Mouse (Mus musculus) intestine, embryonic 16.5 days (tissue): ENCODE data around the gene Hpn. TPM values are rescaled to one million over a fixed set of nuclear protein-coding genes. Genes with fewer than 3 reads are reported as not detected.
A peak's percentile ranks its signal among the peaks of the same experiment; 100 is the strongest.

ENCODE experiments used
- ATAC-seq: fragments of 200-750 bp; cut with Nextera tagmentation; 2 replicates; pipeline ENCODE4 v1.8.0; 2017; ENCODE audit warnings: moderate TSS enrichment, moderate library complexity
- H3K27ac ChIP-seq: fragments of 300-500 bp; sonication (generic); 2 replicates; pipeline ENCODE4 v1.5.1; 2014; ENCODE audit warnings: mild to moderate bottlenecking, low read length
- H3K27me3 ChIP-seq: fragments of 300-500 bp; sonication (generic); replicated peaks from 2 replicates; pipeline ENCODE4 v1.6.1; 2014; ENCODE audit warnings: low read length, control low read depth, mixed read lengths; ENCODE audit not compliant: control insufficient read depth, insufficient read depth
- H3K36me3 ChIP-seq: fragments of 300-500 bp; sonication (generic); 2 replicates; pipeline ENCODE4 v1.6.1; 2014; ENCODE audit warnings: low read length, control low read depth; ENCODE audit not compliant: control insufficient read depth, insufficient read depth
- H3K4me1 ChIP-seq: fragments of 300-500 bp; sonication (generic); 2 replicates; pipeline ENCODE4 v1.6.1; 2014; ENCODE audit warnings: low read length, control low read depth, mixed read lengths; ENCODE audit not compliant: control insufficient read depth, insufficient read depth
- H3K4me2 ChIP-seq: fragments of 300-500 bp; sonication (generic); 2 replicates; pipeline ENCODE4 v1.6.1; 2014; ENCODE audit warnings: low read depth, low read length, control low read depth
- H3K4me3 ChIP-seq: fragments of 300-500 bp; sonication (generic); 2 replicates; pipeline ENCODE4 v1.5.1; 2014; ENCODE audit warnings: mild to moderate bottlenecking, low read length
- H3K9ac ChIP-seq: fragments of 300-500 bp; sonication (generic); 2 replicates; pipeline ENCODE4 v1.6.1; 2014; ENCODE audit warnings: low read depth, low read length
- H3K9me3 ChIP-seq: fragments of 300-500 bp; sonication (generic); 2 replicates; pipeline ENCODE4 v1.6.1; 2016; ENCODE audit warnings: low read length, control low read depth; ENCODE audit not compliant: control insufficient read depth
- WGBS: fragments of 180-500 bp; shearing (Covaris S2); extraction: QIAGEN DNeasy Blood & Tissue Kit; methylation state at CpG from one replicate; pipeline ENCODE4 v1.1.7; 2014; 5-methylcytosine and 5-hydroxymethylcytosine counted together
- polyA plus RNA-seq: library from polyadenylated mRNA; unstranded; fragments of >200 nt; fragmentation: Nextera tagmentation; extraction: Ambion mirVana; gene quantifications from 2 replicates; pipeline ENCODE4 v1.2.1, GENCODE M21; 2015

Hpn gene
- polyA plus RNA-seq = 66.4 and 73.6 TPM in 2 replicates

DNA sequence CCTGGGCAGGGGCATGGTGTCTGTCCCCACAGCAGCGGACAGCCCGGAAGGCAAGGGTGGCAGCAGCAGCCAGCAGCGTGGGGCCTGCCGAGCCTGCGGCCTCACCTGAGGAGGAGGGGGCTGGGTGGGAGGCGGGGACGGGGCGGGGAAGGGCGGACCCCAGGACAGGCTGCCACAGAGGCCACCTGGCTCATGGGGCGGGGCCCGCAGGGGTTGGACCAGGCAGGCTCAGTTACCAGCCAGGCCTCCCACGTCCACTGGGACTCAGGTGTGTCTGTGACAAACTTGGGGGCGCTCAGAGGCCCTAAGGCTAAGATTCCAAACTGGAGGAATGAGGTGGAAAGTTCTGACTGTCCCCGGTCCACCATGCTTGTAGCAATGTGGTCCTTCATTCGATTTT, at the start of gene Hpn:
Hpn (minus strand) TSS at position 109 of the 400 bp plus-strand sequence.
- no peaks in the 10 kb centered on the region for H3K9me3 ChIP-seq
- 16% methylated on average over 15 of the region's 15 CpGs for WGBS
- H3K4me1 ChIP-seq = peaks cover 18% of the 10 kb centered on the region
- H3K4me2 ChIP-seq = peak within 1 kb of the TSS; percentile 56
- peak; percentile 94 for ATAC-seq
- peak within 1 kb of the TSS; percentile 74 for H3K27ac ChIP-seq
- no peaks in the 10 kb centered on the region for H3K27me3 ChIP-seq
- no peaks in the 10 kb centered on the region for H3K36me3 ChIP-seq
- peak within 1 kb of the TSS; percentile 51 for H3K4me3 ChIP-seq
- peak within 1 kb of the TSS; percentile 73 for H3K9ac ChIP-seq

DNA sequence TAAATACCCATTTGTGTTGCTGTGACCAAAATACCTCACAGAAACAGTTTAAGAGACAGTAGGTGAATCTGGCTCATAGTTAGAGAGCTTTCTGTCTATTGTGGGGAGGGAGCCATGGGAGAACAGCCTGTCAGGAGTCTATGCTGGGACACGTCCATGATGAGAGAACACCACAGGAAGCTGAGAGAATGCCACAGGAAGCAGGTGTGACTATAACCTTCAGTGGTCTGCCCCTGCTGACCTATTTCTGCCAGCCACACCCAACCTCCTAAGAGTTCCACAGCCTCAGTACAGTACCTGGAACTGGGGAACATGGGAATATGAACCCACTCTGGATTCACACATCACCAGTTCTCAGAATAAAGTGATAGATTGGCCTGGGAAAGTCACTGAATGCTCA, 49.7 kb upstream of the Hpn start:
- ATAC-seq = no peak

DNA sequence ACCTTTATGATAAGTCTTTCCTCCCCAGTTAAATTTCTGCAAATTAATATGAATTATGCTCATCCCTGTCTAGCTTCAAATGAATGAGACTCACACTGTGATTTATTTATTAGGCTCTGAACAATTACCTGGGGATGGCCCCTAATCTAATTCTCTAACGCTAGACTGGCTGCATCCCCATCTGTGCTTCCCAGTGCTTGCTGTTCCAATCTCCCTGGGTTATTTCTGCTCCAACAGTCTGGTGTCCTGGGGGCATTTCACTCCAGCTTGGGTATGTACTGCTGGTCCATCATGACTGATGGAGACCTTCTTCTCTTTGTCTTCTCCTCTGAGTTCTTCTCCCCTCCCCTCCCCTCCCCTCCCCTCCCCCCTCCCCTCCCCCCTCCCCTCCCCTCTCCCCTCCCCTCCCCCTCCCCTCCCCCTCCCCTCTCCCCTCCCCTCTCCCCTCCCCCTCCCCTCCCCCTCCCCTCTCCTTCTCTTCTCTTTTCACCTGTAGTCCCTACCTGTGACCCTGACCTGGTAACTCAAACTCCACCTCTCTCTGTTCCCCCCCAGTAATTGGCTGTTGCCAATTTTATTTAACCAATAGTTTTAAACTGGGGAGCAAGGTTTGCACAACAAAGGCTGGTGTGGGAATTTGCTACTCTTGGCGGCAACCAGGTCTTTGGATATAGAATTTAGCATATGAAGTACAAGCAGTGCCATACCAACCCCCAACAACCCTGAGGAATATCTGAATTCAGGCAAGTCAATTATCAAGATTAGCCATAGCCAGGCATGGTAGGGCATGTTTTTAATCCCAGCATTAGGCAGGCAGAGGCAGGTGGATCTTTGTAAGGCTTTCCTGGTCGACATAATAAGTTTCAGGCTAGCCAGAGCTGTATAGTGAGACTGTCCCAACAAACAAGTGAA, 48.8 kb upstream of the Hpn start:
- 62% methylated on average over 3 of the region's 3 CpGs for WGBS
- ATAC-seq = no peak
- Histone ChIP-seq H3K4me3 (no peak overlapping the region), H3K4me2 (no peak overlapping the region), H3K36me3 (no peaks in the 10 kb centered on the region), H3K27ac (no peak overlapping the region), H3K27me3 (no peaks in the 10 kb centered on the region), H3K9ac (no peak overlapping the region), H3K9me3 (no peaks in the 10 kb centered on the region), H3K4me1 (no peaks in the 10 kb centered on the region)

More for the DNA sequence above, 49.7 kb upstream of the Hpn start:
- no peak overlapping the region for H3K4me3 ChIP-seq
- no peaks in the 10 kb centered on the region for H3K27me3 ChIP-seq
- H3K9ac ChIP-seq = no peak overlapping the region
- H3K4me1 ChIP-seq = no peaks in the 10 kb centered on the region
- no peak overlapping the region for H3K27ac ChIP-seq
- no peak overlapping the region for H3K4me2 ChIP-seq
- no peaks in the 10 kb centered on the region for H3K36me3 ChIP-seq
- no peaks in the 10 kb centered on the region for H3K9me3 ChIP-seq
- WGBS = 59% methylated on average over 1 of the region's 1 CpGs

DNA sequence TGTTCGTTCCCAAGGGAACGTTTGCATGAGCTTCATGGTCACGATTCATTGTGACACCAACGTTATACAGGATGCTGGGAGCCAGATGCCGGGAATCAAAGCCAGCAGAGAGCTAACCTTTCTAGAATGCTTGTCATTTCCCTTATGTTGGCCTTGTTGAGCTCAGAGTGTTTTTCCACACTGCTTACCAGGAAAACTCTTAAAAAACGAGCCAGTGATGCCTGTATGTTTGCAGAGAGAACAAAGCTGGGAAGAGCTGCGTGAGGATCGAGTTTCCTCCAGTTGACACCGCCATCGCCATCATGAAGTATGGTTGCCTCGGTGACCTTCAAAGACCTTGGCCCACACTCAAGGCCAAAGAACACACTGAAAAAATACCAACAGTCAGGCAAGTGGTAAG, 47.2 kb upstream of the Hpn start:
- no peaks in the 10 kb centered on the region for H3K9me3 ChIP-seq
- H3K4me2 ChIP-seq = no peak overlapping the region
- no peak overlapping the region for H3K27ac ChIP-seq
- no peak overlapping the region for H3K4me3 ChIP-seq
- WGBS = 64% methylated on average over 11 of the region's 11 CpGs
- no peaks in the 10 kb centered on the region for H3K27me3 ChIP-seq
- H3K9ac ChIP-seq = no peak overlapping the region
- no peaks in the 10 kb centered on the region for H3K36me3 ChIP-seq
- H3K4me1 ChIP-seq = no peaks in the 10 kb centered on the region
- no peak for ATAC-seq

DNA sequence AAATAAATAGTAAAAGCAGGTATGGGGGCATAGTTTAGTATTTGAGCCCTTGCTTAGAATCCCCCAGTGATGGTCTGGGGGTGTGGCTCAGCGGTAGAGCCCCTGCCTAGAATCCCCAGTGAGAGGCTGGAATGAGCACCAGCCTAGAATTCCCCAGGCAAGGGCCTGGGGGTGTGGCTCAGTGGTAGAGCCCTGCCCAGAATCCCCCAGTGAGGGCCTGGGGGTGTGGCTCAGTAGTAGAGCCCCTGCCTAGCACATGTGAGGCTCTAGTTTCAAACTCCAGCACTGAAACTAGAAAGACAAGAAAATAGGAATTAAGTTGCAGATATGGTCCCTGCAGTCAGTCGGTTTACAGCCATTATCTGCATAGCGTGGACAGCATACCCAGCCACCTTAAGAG, 46.7 kb upstream of the Hpn start:
- H3K27ac ChIP-seq = no peak overlapping the region
- H3K4me3 ChIP-seq = no peak overlapping the region
- 51% methylated on average over 3 of the region's 3 CpGs for WGBS
- no peak overlapping the region for H3K4me2 ChIP-seq
- no peaks in the 10 kb centered on the region for H3K9me3 ChIP-seq
- no peaks in the 10 kb centered on the region for H3K27me3 ChIP-seq
- no peaks in the 10 kb centered on the region for H3K36me3 ChIP-seq
- H3K9ac ChIP-seq = no peak overlapping the region
- ATAC-seq = no peak
- H3K4me1 ChIP-seq = no peaks in the 10 kb centered on the region

DNA sequence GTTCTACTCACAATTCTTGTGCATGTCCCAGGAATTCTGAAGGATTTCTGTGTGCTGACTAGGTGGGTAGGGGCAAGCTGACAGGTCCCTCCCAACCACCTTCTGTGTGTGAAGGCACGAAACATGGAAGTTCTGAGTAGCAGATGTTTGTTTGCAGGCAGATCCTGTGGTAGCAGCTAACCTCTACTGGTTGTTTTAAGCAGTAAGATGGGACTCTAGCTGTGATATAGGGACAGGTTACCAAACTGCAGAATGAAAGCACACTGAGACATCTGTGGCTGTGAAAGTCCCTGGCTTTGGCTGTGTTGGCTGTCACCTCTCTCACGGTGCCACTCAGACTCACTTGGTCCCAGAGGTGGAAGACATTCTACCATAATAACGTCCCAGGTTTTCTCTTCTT, 46.2 kb upstream of the Hpn start:
- no peak overlapping the region for H3K9ac ChIP-seq
- H3K4me1 ChIP-seq = no peaks in the 10 kb centered on the region
- no peak overlapping the region for H3K4me3 ChIP-seq
- H3K4me2 ChIP-seq = no peak overlapping the region
- no peaks in the 10 kb centered on the region for H3K27me3 ChIP-seq
- H3K36me3 ChIP-seq = no peaks in the 10 kb centered on the region
- 77% methylated on average over 3 of the region's 3 CpGs for WGBS
- H3K9me3 ChIP-seq = no peaks in the 10 kb centered on the region
- no peak for ATAC-seq
- H3K27ac ChIP-seq = no peak overlapping the region

DNA sequence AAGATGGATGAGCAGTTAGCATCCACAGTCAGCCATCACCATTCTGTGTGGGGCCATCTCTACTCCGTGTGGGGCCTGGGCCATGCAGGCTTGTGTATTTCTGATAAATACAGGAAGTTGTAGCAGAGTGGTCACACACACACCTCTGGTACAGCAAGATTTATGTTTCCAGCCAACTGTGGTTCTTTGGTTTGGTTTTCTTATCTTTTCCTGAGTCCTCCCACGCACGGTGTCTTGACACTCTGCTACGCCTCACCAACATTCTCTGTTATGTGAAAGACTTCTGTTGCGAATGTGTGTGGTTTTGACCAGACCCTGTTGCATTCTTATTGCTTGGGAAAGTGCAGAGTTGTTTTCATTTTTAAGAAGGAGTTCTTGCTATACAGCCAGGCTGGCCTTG, 45.7 kb upstream of the Hpn start:
- H3K9me3 ChIP-seq = no peaks in the 10 kb centered on the region
- ATAC-seq = no peak
- no peak overlapping the region for H3K27ac ChIP-seq
- H3K4me3 ChIP-seq = no peak overlapping the region
- no peaks in the 10 kb centered on the region for H3K4me1 ChIP-seq
- 57% methylated on average over 5 of the region's 5 CpGs for WGBS
- H3K36me3 ChIP-seq = no peaks in the 10 kb centered on the region
- H3K27me3 ChIP-seq = no peaks in the 10 kb centered on the region
- H3K4me2 ChIP-seq = no peak overlapping the region
- no peak overlapping the region for H3K9ac ChIP-seq

DNA sequence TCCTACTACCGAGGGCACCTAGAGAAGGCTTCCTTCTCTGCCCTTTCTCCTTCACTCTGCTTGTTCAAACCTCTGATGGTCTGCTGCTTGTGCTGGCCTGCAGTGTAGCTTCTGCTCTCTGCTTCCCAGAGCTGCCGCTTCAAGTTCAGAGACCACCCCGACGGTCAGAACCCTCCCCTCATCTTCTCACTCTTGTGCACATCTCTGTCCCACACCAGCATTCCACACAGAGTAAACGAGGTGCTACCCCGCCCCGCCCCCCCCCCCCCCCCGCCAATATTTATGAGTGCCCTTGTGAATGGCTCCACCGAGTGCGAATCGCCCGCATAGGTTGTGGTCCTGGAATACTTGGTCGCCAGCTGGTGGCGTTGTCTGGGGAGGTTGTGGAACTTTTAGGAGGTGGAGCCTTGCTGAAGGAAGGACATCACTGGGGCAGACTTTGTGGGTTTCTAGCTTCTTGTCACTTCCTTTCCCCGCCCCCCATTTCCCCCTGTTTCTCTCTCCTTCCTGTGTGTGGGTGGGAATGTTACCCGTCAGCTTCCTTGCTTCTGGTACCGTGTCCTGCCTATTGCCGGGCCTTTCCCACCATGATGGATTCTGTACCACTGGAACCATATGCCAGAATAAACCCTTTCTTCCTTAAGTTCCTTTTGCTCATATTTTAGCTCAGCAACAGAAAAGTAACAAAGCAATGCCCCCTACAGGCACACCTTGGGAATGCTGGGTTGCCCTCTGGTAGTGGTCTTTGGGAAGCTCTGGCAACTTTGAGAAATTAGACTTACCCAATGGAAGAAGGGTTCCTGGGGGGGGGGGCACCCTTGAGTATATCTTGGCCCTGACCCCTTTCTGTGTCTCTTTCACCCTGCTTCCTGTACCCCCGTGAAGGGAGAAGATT, 41.2 kb upstream of the Hpn start:
- H3K4me2 ChIP-seq = no peak overlapping the region
- H3K27me3 ChIP-seq = no peaks in the 10 kb centered on the region
- peaks cover 10% of the 10 kb centered on the region; the same call in 1 of the 2 replicates for H3K4me1 ChIP-seq
- H3K27ac ChIP-seq = no peak overlapping the region
- no peaks in the 10 kb centered on the region for H3K9me3 ChIP-seq
- ATAC-seq = no peak
- H3K4me3 ChIP-seq = no peak overlapping the region
- H3K9ac ChIP-seq = no peak overlapping the region
- WGBS = 39% methylated on average over 19 of the region's 19 CpGs
- H3K36me3 ChIP-seq = no peaks in the 10 kb centered on the region

DNA sequence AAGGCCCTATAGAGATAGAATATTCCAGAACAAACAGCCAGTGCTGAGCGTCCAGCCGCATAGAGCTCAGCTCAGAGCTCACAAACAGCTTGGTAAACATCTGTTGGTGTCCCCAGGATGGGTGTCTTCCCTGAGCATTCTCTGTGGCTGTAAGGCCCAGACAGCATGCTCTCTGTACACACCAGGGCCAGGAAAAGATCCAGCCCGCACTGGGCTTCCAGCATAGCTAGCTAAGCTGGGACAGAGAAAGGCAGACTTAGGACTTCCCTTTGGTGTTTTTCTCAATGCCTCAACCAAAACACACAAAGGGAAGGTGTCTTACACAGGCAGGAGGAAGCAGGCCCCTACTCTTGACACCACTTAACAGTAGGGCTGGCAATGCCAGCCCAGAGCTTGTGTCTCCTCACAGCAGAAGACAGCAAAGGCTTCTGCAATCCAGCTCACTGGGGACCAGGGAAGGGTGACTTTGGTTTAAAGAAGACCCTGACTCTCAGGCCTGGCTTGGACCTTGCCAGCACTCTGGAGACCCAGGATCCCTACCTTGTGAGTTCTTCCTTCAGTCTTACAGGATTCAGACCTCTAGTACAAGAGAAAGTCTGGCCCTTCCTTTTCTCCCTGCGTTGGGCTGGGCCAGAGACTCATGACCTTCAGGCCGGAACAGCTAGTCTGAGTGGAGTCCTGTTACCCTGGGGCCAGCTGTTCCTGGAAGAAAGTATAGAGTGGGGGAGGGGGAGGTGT, 40.4 kb upstream of the Hpn start, which contains the start of gene Gramd1a:
Gramd1a (minus strand) TSS at position 601 of the 738 bp plus-strand sequence.
- H3K4me3 ChIP-seq = no peak within 1 kb of the TSS
- H3K4me2 ChIP-seq = no peak within 1 kb of the TSS
- peaks cover 13% of the 10 kb centered on the region; the same call in 1 of the 2 replicates for H3K4me1 ChIP-seq
- H3K36me3 ChIP-seq = no peaks in the 10 kb centered on the region
- peak within 1 kb of the TSS; percentile 25 for H3K27ac ChIP-seq
- WGBS = 55% methylated on average over 5 of the region's 5 CpGs
- H3K9me3 ChIP-seq = no peaks in the 10 kb centered on the region
- H3K27me3 ChIP-seq = no peaks in the 10 kb centered on the region
- no peak for ATAC-seq
- H3K9ac ChIP-seq = no peak within 1 kb of the TSS
